Mouse (Mus musculus): ENCODE data around the gene Kansl2. TPM values are rescaled to one million over a fixed set of nuclear protein-coding genes. Genes with fewer than 3 reads are reported as not detected.

Kansl2 gene
- total RNA-seq, 2 experiments from 2014 or later = 55.1 to 56.7 TPM

GRCm38 (mm10) chr15:98512232-98512631, 21.8 kb downstream of the Kansl2 start:
- Histone ChIP-seq H3K27ac (no peak overlapping the region), H3K4me3 (no peak overlapping the region)
- no peak for DNase-seq (ENCODE audit: extremely low spot score in 1 of 2, low spot score in 2 of 2)
- intact Hi-C loops (cut with DNase I) = loop anchor here (5.0 kb wide), 1 partner anchor 405 kb away; no protein-coding TSS in a partner anchor
- no peak for TF ChIP-seq CTCF (IDR thresholded peaks at IDR 0.05)

GRCm38 (mm10) chr15:98511386-98511928, 22.6 kb downstream of the Kansl2 start:
- intact Hi-C loops (cut with DNase I) = loop anchor here (2.0 to 5.0 kb wide), 2 partner anchors 105 to 404 kb away; no protein-coding TSS in a partner anchor
- TF ChIP-seq CTCF (IDR thresholded peaks at IDR 0.05) = no peak
- Histone ChIP-seq H3K4me3 (no peak overlapping the region), H3K27ac (no peak overlapping the region; the same call in 1 of the 2 replicates)
- DNase-seq (ENCODE audit: extremely low spot score in 1 of 2, low spot score in 2 of 2) = no peak

- intact Hi-C loops (cut with DNase I) = loop anchor here (2.0 to 5.0 kb wide), 2 partner anchors 106 to 403 kb away; no protein-coding TSS in a partner anchor
- TF ChIP-seq CTCF (IDR thresholded peaks at IDR 0.05) = peak; percentile 63
- DNase-seq (ENCODE audit: extremely low spot score in 1 of 2, low spot score in 2 of 2) = peak; percentile 57 to 70
Measured at GRCm38 (mm10) chr15:98510438-98511385, 23.4 kb downstream of the Kansl2 start.

GRCm38 (mm10) chr15:98509387-98509786, 24.7 kb downstream of the Kansl2 start:
- no peak for DNase-seq (ENCODE audit: extremely low spot score in 1 of 2, low spot score in 2 of 2)
- no peak overlapping the region for H3K27ac ChIP-seq
- intact Hi-C loops (cut with DNase I) = no loop called here
- TF ChIP-seq CTCF (IDR thresholded peaks at IDR 0.05) = no peak; the same call in 1 of the 2 replicates
- no peak overlapping the region for H3K4me3 ChIP-seq

More at GRCm38 (mm10) chr15:98510438-98511385, 23.4 kb downstream of the Kansl2 start:
- Histone ChIP-seq H3K27ac (no peak overlapping the region; the same call in 1 of the 2 replicates), H3K4me3 (peak overlapping the region; percentile 32)

- DNase-seq (ENCODE audit: extremely low spot score in 1 of 2, low spot score in 2 of 2) = no peak
- no peak for TF ChIP-seq CTCF (IDR thresholded peaks at IDR 0.05)
- intact Hi-C loops (cut with DNase I) = no loop called here
- Histone ChIP-seq H3K4me3 (no peak overlapping the region), H3K27ac (no peak overlapping the region)
Measured at GRCm38 (mm10) chr15:98507321-98507720, 26.7 kb downstream of the Kansl2 start.

GRCm38 (mm10) chr15:98506253-98506957, 27.7 kb downstream of the Kansl2 start:
- no peak overlapping the region for H3K4me3 ChIP-seq
- intact Hi-C loops (cut with DNase I) = no loop called here
- H3K27ac ChIP-seq = no peak overlapping the region
- peak; percentile 4 for TF ChIP-seq CTCF (IDR thresholded peaks at IDR 0.05)
- no peak for DNase-seq (ENCODE audit: extremely low spot score in 1 of 2, low spot score in 2 of 2)

GRCm38 (mm10) chr15:98504514-98504913, 29.6 kb downstream of the Kansl2 start:
- H3K27ac ChIP-seq = no peak overlapping the region
- TF ChIP-seq CTCF (IDR thresholded peaks at IDR 0.05) = peak; percentile 70
- DNase-seq (ENCODE audit: extremely low spot score in 1 of 2, low spot score in 2 of 2) = peak; percentile 50 to 66
- intact Hi-C loops (cut with DNase I) = loop anchor here (5.0 kb wide), 1 partner anchor 322 kb away; no protein-coding TSS in a partner anchor
- no peak overlapping the region for H3K4me3 ChIP-seq

GRCm38 (mm10) chr15:98503317-98503716, 30.7 kb downstream of the Kansl2 start:
- no peak overlapping the region for H3K4me3 ChIP-seq
- no peak for DNase-seq (ENCODE audit: extremely low spot score in 1 of 2, low spot score in 2 of 2)
- intact Hi-C loops (cut with DNase I) = loop anchor here (5.0 kb wide), 1 partner anchor 321 kb away; no protein-coding TSS in a partner anchor
- H3K27ac ChIP-seq = no peak overlapping the region
- TF ChIP-seq CTCF (IDR thresholded peaks at IDR 0.05) = no peak

GRCm38 (mm10) chr15:98497631-98498030, 36.4 kb downstream of the Kansl2 start:
- H3K27ac ChIP-seq = no peak overlapping the region
- H3K4me3 ChIP-seq = no peak overlapping the region
- no peak for DNase-seq (ENCODE audit: extremely low spot score in 1 of 2, low spot score in 2 of 2)
- no peak for TF ChIP-seq CTCF (IDR thresholded peaks at IDR 0.05)
- intact Hi-C loops (cut with DNase I) = no loop called here

GRCm38 (mm10) chr15:98492102-98492501, 42.0 kb downstream of the Kansl2 start, which contains the start of gene Olfr279:
Olfr279 (plus strand) TSS chr15:98492402.
- no peak for DNase-seq (ENCODE audit: extremely low spot score in 1 of 2, low spot score in 2 of 2)
- TF ChIP-seq CTCF (IDR thresholded peaks at IDR 0.05) = no peak
- Histone ChIP-seq H3K27ac (no peak within 1 kb of the TSS), H3K4me3 (no peak within 1 kb of the TSS)
- intact Hi-C loops (cut with DNase I) = no loop called here

GRCm38 (mm10) chr15:98491332-98491731, 42.7 kb downstream of the Kansl2 start:
- Histone ChIP-seq H3K4me3 (no peak overlapping the region), H3K27ac (no peak overlapping the region)
- intact Hi-C loops (cut with DNase I) = no loop called here
- TF ChIP-seq CTCF (IDR thresholded peaks at IDR 0.05) = no peak
- no peak for DNase-seq (ENCODE audit: extremely low spot score in 1 of 2, low spot score in 2 of 2)
